Mouse (Mus musculus): ENCODE results near the gene Tarsl2.
A peak's percentile ranks its signal among the peaks of the same experiment; 100 is the strongest.

Gene Tarsl2

DNA sequence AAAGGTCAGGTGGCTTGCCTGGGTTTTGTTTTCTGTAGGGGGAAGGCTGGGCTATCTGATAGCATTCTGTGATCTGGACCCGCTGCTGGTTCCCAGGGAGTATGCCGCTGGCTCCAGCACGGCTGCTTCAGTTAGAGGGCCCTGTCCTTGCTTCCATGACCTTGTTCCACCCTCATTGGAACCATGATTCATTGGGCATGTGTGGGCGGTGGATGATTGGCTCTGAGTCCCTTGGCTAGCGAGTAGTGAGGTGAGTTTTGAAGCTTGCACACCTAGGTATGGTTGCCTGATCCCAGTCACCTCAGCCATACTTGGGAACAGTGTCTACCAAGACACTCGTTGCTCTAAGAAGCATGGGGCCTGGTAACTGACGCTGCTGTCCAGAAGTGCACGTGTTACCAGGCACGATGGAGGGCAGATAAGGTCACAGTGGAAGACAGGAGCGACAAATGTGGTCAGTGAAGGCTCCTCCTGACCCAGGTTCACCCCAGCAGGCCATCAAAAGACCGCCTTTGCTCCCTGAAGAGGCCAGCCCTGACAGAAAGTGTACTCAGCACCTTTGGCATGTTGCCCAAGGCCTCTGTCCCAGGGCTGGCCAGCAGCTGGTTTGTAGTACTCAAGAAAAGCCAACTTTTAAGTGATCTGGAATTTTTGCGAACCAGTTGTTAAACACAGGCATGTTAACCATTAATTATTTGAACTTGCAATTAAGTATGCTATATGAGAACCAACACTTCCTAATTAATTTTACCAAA is 92.8 kb downstream of the Tarsl2 start:
- peak; percentile 24 for DNase-seq (ENCODE audit: low read depth, low spot score)
